Mouse (Mus musculus): ENCODE data around the gene Cntnap2.

Cntnap2 gene

GRCm38 (mm10) chr6:45059091-45059490, at the start of gene Cntnap2:
TSS of gene Cntnap2 (plus strand) at chr6:45059357.
- no peak for DNase-seq (ENCODE audit: low spot score)

GRCm38 (mm10) chr6:45026011-45026682, 33.0 kb upstream of the Cntnap2 start:
- DNase-seq (ENCODE audit: low spot score): peak; percentile 43

- DNase-seq (ENCODE audit: low spot score): no peak
These were observed 19.7 kb upstream of the Cntnap2 start for GRCm38 (mm10) chr6:45039454-45039853.

GRCm38 (mm10) chr6:45059556-45060471, 657 bp downstream of the Cntnap2 start:
- no peak for DNase-seq (ENCODE audit: low spot score)

GRCm38 (mm10) chr6:45062214-45062997, 3.2 kb downstream of the Cntnap2 start:
- DNase-seq (ENCODE audit: low spot score): no peak

GRCm38 (mm10) chr6:45088304-45088703, 29.1 kb downstream of the Cntnap2 start:
- no peak for DNase-seq (ENCODE audit: low spot score)

- DNase-seq (ENCODE audit: low spot score): no peak
These were observed 54.5 kb downstream of the Cntnap2 start for GRCm38 (mm10) chr6:45113613-45114012.

GRCm38 (mm10) chr6:45144882-45145281, 85.7 kb downstream of the Cntnap2 start:
- DNase-seq (ENCODE audit: low spot score): no peak

GRCm38 (mm10) chr6:45205039-45205438, 145.9 kb downstream of the Cntnap2 start:
- DNase-seq (ENCODE audit: low spot score): no peak

GRCm38 (mm10) chr6:45214330-45214729, 155.2 kb downstream of the Cntnap2 start:
- no peak for DNase-seq (ENCODE audit: low spot score)

GRCm38 (mm10) chr6:45229002-45229401, 169.8 kb downstream of the Cntnap2 start:
- no peak for DNase-seq (ENCODE audit: low spot score)

GRCm38 (mm10) chr6:45232571-45232970, 173.4 kb downstream of the Cntnap2 start:
- no peak for DNase-seq (ENCODE audit: low spot score)

GRCm38 (mm10) chr6:45236531-45236930, 177.4 kb downstream of the Cntnap2 start:
- no peak for DNase-seq (ENCODE audit: low spot score)

GRCm38 (mm10) chr6:45238117-45238516, 179.0 kb downstream of the Cntnap2 start:
- no peak for DNase-seq (ENCODE audit: low spot score)

- DNase-seq (ENCODE audit: low spot score): no peak
These were observed 182.1 kb downstream of the Cntnap2 start for GRCm38 (mm10) chr6:45241218-45241617.

- no peak for DNase-seq (ENCODE audit: low spot score)
These were observed 185.5 kb downstream of the Cntnap2 start for GRCm38 (mm10) chr6:45244680-45245079.

GRCm38 (mm10) chr6:45258047-45258446, 198.9 kb downstream of the Cntnap2 start:
- no peak for DNase-seq (ENCODE audit: low spot score)

- DNase-seq (ENCODE audit: low spot score): no peak
These were observed 212.4 kb downstream of the Cntnap2 start for GRCm38 (mm10) chr6:45271537-45271936.

GRCm38 (mm10) chr6:45273259-45273775, 214.2 kb downstream of the Cntnap2 start:
- DNase-seq (ENCODE audit: low spot score): no peak

GRCm38 (mm10) chr6:45290154-45290553, 231.0 kb downstream of the Cntnap2 start:
- no peak for DNase-seq (ENCODE audit: low spot score)

GRCm38 (mm10) chr6:45317455-45317854, 258.3 kb downstream of the Cntnap2 start:
- no peak for DNase-seq (ENCODE audit: low spot score)

- no peak for DNase-seq (ENCODE audit: low spot score)
These were observed 264.3 kb downstream of the Cntnap2 start for GRCm38 (mm10) chr6:45323505-45323904.

Data from MN1 (cell line).